Mouse (Mus musculus) 3T3-L1 (cell line): ENCODE results near the gene Slc37a1.

ENCODE experiments used
- DNase-seq: peaks from one replicate; pipeline ENCODE4 v3.0.0-alpha.2; 2015; ENCODE audit warnings: low read depth, low spot score

The Slc37a1 gene

GRCm38 (mm10) chr17:31286492-31286891 is at the start of gene Slc37a1:
Gene Slc37a1 (plus strand): TSS chr17:31286792.
- no peak for DNase-seq

GRCm38 (mm10) chr17:31238234-31239020 is 48.2 kb upstream of the Slc37a1 start:
- no peak for DNase-seq

DNA sequence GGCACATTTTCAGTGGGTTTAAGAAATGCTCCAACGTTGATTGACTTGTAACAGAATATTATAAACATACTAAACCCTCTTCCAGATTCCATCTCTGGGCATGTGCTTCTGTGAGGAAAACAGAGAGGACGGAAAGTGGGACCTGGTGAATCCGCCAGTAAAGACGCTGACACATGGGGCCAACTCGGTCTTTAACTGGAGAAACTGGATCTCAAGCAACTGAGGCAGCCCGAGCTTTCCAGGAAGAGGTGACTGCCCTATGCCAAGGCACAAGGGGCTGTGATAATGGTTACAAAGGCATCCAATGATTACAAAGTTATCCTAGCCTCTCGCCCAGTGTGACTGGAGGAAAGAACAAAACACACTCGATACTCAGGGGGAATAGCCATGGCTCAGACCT is 45.4 kb upstream of the Slc37a1 start:
- no peak for DNase-seq

DNA sequence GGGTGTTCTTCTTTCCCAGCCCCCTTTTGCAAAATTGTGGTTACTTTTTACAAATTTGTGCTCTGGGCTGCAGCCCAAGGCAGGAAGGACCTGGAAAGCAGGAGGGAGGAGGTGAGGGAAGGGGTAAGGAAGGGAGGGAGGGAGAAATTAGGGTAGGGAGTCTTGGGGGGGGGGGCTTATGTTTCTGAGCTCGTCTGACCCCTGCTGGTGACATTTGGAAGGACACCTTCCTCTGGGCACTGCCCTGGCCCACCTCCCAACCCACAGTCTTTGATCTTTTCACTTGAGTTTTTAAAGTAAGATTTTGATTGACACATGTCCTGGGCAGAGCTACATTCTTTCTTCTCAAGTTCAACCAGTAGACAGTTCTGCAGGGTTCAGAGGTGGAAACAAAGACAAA is 43.8 kb upstream of the Slc37a1 start:
- no peak for DNase-seq

DNA sequence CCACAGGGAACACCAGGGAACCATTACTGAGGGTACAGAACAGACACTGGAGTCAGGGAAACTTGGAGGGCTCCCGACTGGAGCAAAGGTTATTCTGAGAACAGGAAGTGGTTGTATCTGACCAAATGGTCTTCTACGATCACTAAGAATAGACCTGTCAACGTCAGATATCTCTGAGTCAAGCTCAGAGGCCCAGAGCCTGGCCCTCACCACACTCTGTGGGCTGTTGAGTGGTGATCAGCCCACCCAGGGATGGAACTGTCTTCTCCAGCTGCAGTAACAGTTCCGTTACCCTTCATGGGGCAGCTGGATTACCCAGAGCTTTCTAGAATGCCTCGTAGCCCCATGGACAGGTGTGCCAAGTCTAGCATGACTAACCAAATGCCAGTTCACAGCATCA is 41.3 kb upstream of the Slc37a1 start:
- DNase-seq = no peak

- no peak for DNase-seq
Observed at GRCm38 (mm10) chr17:31247144-31247543, 39.4 kb upstream of the Slc37a1 start.

DNA sequence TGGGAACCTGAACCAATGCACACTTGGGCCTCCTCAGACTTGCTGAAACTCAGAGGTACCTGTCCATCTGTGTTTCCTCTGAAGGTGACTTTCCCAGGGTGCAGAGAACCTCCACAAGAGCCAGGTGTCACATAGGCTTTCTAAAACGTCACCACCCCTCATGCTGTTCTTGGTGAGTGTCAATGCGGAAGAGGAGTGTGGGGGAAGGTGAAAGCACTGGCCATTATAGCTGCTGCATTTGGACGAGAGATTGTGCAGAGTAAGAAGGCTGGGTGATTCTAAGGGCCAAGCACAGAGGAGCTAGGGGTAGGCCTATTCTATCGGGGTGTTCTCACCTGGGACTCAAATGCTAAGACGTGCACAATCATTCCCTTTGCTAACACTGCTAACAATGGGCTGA is 32.6 kb upstream of the Slc37a1 start:
- no peak for DNase-seq

DNA sequence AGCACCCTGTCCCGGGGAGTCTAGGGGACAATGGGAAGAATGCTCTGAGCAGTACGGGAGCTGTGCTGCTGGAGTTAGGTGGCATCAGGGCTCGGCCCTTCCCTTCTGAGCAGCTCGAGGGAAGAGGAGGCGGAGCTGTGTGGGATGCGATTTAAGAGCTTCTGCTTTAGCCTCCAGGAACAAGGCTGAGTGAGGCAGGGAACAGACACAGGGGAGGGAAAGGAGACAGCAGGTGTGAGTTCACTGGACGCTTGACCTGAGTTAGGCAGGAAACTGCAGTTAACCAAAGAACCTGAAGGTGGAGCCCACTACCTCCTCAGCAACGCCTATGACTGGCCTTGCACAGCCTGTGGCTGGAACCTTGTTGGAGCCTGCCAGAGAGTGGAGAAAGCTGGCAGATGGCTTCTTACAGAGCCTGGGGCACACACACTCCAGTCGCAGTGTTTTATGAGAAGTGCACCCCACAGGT is 32.1 kb upstream of the Slc37a1 start:
- peak; percentile 65 for DNase-seq

DNA sequence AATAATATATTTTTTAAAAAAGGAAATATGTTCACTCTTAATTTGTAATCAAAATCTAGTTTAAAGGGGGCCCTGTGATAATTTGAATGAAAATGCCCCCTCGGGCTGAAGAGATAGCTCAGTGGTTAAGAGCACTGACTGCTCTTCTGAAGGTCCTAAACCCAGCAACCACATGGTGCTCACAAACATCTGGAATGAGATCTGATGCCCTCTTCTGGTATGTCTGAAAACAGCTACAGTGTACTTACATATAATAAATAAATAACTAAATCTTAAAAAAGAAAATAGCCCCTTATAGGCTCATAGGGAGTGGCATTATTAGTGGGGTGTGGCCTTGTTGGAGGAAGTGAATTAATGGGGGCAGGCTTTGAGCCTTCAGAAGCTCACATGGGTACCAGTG is 29.4 kb upstream of the Slc37a1 start:
- no peak for DNase-seq

DNA sequence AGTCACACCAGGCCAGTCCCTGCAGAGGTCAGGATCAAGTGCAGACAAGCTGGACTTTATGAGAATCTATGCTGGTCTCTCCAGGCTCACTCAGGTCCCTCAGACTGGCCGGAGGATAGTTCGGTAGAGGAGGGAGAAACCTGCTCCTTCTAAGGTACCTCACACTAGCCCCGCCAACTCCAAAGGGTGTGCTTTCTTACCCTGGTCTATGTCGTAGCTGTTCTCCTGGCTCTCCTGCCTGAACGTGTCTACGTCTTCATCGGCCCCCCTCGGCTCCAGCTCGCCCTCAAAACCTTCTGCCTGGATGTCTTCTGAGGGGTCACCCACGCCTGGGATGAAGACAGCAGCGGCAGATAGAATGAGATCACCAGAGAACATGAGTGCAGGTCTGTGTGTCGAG is 28.7 kb upstream of the Slc37a1 start:
- DNase-seq = no peak

DNA sequence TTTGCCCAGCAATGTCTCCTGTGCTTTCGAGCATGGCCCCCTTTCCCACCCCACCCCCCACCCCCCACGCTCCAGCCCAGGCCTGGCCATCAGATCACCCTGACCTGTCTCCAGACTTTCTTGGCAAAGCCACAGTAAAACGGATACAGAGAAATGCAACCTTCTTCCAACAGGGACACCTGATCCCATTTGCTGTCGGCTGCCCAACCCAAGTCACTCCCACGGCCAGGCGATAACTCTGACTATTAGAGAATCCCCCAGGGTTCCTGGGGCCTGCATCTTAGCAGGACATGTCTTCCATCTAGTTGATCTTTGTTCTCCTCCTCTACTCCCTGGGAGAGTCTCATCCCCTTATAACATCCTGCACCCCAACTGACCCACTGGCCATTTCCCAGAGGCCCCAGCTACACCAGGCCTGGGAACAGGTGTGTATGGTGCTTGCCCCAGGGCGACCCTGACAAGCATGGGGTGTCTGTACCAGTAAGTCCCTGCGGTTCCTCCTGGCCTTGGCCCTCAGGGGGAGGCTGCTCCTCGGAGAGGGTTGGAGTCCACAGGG is 28.2 kb upstream of the Slc37a1 start:
- no peak for DNase-seq

GRCm38 (mm10) chr17:31259145-31259544 is 27.4 kb upstream of the Slc37a1 start:
- DNase-seq = no peak

- no peak for DNase-seq
Observed at GRCm38 (mm10) chr17:31259825-31260224, 26.8 kb upstream of the Slc37a1 start.

DNA sequence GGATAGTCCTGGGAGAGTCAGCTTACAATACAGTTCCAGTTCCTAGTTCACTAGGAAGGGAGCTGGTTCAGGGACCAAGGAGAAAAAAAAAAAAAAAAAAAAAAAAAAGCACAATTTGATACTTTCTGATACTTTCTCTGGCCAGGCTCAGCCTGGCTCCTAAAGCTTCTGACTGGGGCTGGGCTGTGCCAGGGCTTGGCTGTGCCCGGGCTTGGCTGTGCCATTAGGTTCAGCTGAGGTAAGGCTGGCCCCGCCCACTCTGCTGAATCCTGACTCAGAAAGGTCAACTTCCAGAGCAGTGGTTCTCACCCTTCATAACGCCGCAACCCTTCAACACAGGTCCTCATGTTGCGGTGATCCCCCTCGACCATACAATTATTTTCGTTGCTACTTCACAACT is 26.2 kb upstream of the Slc37a1 start:
- DNase-seq = no peak

- DNase-seq = no peak
Observed at GRCm38 (mm10) chr17:31261352-31261751, 25.2 kb upstream of the Slc37a1 start.

- DNase-seq = no peak
Observed at GRCm38 (mm10) chr17:31262715-31263114, 23.9 kb upstream of the Slc37a1 start.

DNA sequence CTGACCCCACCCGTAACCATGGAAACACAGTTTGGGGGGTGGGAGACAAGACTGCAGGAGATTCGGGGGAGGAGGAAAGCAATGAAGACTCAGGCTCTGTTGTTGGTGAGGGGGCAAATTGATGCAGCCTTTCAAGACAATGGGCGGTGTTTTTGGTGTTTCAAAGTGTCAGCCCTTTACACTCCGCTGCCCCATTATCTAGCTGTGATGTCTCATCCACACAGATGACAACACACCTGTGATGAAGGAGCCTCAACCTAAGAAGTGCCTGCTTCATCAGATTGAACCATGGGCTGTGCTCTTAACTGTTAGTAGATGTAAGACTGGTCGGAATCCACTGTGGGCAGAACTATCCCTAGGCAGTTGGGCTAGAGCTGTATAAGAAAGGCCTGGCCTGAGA is 22.8 kb upstream of the Slc37a1 start:
- no peak for DNase-seq

DNA sequence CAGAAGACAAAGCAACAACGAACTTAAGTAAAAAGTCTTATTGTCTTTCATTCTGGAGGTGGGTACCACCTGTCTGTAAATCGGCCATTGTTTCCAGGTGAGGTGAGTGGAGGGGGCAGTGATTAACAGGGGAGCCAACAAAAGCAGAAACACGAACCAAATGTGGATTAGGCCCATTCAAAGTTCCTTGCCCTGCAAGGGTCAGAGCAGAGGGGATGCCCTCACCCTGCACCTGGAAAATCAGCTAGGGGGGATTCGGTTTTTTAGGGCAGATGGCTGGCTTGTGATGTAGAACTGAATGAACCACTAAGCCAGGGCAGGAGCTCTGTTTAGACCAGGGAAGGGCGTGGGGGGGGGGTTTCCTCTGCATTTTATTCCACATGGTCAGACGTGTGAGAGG is 22.2 kb upstream of the Slc37a1 start:
- no peak for DNase-seq

DNA sequence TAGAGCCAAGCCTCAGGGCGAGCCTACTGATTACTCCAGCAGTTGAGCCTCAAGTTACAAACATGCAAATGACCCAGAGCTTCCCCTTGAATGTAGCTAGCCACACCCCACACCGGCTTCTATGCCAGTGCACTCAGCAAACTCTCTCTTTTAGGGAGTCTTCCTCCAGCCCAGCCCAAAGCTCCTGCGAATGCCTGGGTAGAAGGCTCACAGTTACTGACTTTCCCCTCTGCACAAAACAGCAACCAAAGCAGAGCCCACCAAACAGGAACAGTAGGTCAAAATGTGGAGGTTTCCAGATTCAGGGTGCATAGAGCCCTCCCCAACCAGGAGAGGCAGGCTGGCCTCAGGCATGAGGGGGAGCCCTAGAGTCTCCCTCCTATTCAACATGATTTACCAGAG is 21.4 kb upstream of the Slc37a1 start:
- DNase-seq = no peak

DNA sequence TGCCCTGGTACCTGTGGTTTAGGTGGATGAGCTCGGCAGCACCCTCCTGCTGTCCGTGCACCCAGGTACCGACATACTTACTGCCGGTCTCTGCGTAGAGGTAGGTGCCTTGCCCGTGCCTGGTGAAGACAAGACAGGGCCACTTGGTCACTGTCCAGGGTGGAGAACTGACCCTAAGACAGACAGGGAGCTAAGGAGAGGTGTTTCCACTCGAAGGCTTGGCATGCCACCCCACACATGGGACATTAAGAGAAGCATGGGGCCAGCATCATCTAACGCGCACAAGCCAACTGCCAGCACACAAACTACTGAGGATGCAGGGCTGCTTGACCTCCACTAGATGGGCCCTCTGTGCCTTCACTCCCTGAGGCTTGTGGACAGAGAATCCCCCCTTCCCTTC is 20.8 kb upstream of the Slc37a1 start:
- no peak for DNase-seq

GRCm38 (mm10) chr17:31266321-31266950 is 20.2 kb upstream of the Slc37a1 start:
- DNase-seq = no peak

GRCm38 (mm10) chr17:31267138-31267537 is 19.5 kb upstream of the Slc37a1 start:
- DNase-seq = no peak

- no peak for DNase-seq
Observed at GRCm38 (mm10) chr17:31267603-31268002, 19.0 kb upstream of the Slc37a1 start.
